Mouse (Mus musculus): Measurements from ENCODE around the gene Fam3c. TPM values are rescaled to one million over a fixed set of nuclear protein-coding genes. Genes with fewer than 3 reads are reported as not detected.
"Not testable (repeated sequence)": the region's sequence is repeated elsewhere in the genome, so short reads cannot be mapped to it uniquely, and the experiment has no call there.

Fam3c gene
- polyA plus RNA-seq, 1 experiment from 2014 or later: 27.2 TPM

- H3K27me3 ChIP-seq (ENCODE audit: insufficient read depth, poor library complexity, severe bottlenecking): no peaks in the 10 kb centered on the region
- DNase-seq (ENCODE audit: low spot score): no peak
- H3K9me3 ChIP-seq: no peaks in the 10 kb centered on the region
- H3K4me3 ChIP-seq: no peak overlapping the region
- 70% methylated on average over 14 of the region's 14 CpGs for WGBS
- H3K27ac ChIP-seq: no peak overlapping the region
- H3K4me1 ChIP-seq (replicated peaks): 0 out of 2 replicates have a peak, but pooled peaks cover 5% of the 10 kb centered on the region
- H3K36me3 ChIP-seq: no peaks in the 10 kb centered on the region
Observed at GRCm38 (mm10) chr6:22280217-22280861, 75.7 kb downstream of the Fam3c start.

- no peaks in the 10 kb centered on the region for H3K27me3 ChIP-seq (ENCODE audit: insufficient read depth, poor library complexity, severe bottlenecking)
- H3K4me3 ChIP-seq: no peak overlapping the region
- H3K4me1 ChIP-seq (replicated peaks): 0 out of 2 replicates have a peak, but pooled peaks cover 5% of the 10 kb centered on the region
- DNase-seq (ENCODE audit: low spot score): no peak
- H3K27ac ChIP-seq: no peak overlapping the region
- WGBS: 88% methylated on average over 3 of the region's 3 CpGs
- H3K36me3 ChIP-seq: no peaks in the 10 kb centered on the region
- H3K9me3 ChIP-seq: no peaks in the 10 kb centered on the region
Observed at GRCm38 (mm10) chr6:22277941-22278340, 78.1 kb downstream of the Fam3c start.

- no peaks in the 10 kb centered on the region for H3K4me1 ChIP-seq (replicated peaks)
- DNase-seq (ENCODE audit: low spot score): no peak
- no peaks in the 10 kb centered on the region for H3K9me3 ChIP-seq
- H3K36me3 ChIP-seq: no peaks in the 10 kb centered on the region
- H3K27me3 ChIP-seq (ENCODE audit: insufficient read depth, poor library complexity, severe bottlenecking): no peaks in the 10 kb centered on the region
- WGBS: 83% methylated on average over 8 of the region's 8 CpGs
- no peak overlapping the region for H3K27ac ChIP-seq
- H3K4me3 ChIP-seq: no peak overlapping the region
Observed at GRCm38 (mm10) chr6:22269840-22270521, 86.1 kb downstream of the Fam3c start.

- Histone ChIP-seq H3K4me1 (replicated peaks) (no peaks in the 10 kb centered on the region), H3K9me3 (no peaks in the 10 kb centered on the region), H3K27ac (no peak overlapping the region), H3K36me3 (no peaks in the 10 kb centered on the region), H3K27me3 (ENCODE audit: insufficient read depth, poor library complexity, severe bottlenecking) (no peaks in the 10 kb centered on the region), H3K4me3 (no peak overlapping the region)
- no peak for DNase-seq (ENCODE audit: low spot score)
Observed at GRCm38 (mm10) chr6:22268677-22269076, 87.4 kb downstream of the Fam3c start.

DNA sequence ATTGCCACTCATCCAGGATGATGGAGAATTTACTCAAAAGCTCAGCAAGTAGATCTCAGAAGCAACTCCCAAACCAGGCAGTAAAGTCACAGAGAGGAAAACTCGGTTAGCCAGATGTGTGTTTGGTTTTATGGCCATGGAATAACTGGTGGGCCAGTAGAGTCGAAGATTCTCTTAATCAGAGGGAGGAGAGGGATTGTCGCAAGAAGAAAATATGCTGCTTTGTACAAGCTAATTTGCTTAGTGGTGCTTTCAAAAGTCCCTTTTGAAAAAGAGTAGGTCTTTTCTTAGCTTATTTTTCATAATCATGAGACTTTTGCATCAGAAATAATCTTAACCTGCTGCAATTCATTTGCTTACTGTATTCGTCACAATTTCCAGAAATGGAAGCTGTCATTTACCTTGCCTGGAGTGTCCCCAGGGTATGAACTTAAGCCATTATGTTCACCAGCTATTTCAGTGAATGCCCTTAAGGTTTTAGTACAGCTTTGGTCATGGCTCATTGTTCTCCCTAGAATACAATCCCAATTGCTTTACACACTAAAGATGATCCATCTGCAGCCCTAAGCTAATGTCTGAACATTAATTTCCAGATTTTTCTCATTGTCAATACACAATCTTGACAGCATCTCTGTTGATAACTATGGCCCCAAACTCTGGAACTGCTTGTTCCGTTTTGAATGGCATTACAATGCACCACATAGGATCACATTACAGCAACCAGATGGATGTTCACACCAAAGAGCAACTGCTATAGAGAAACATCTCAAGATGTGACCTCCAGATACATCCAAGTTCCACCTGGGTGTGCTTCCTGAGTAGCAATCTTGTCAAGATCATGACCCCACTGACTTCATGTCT, 88.0 kb downstream of the Fam3c start:
- WGBS: 83% methylated on average over 5 of the region's 5 CpGs
- H3K9me3 ChIP-seq: no peaks in the 10 kb centered on the region
- DNase-seq (ENCODE audit: low spot score): no peak
- no peak overlapping the region for H3K4me3 ChIP-seq
- H3K36me3 ChIP-seq: no peaks in the 10 kb centered on the region
- no peaks in the 10 kb centered on the region for H3K4me1 ChIP-seq (replicated peaks)
- no peaks in the 10 kb centered on the region for H3K27me3 ChIP-seq (ENCODE audit: insufficient read depth, poor library complexity, severe bottlenecking)
- no peak overlapping the region for H3K27ac ChIP-seq

- DNase-seq (ENCODE audit: low spot score): no peak
- WGBS: 83% methylated on average over 4 of the region's 4 CpGs
- no peak overlapping the region for H3K4me3 ChIP-seq
- no peak overlapping the region for H3K27ac ChIP-seq
- H3K4me1 ChIP-seq (replicated peaks): no peaks in the 10 kb centered on the region
- no peaks in the 10 kb centered on the region for H3K36me3 ChIP-seq
- no peaks in the 10 kb centered on the region for H3K9me3 ChIP-seq
- H3K27me3 ChIP-seq (ENCODE audit: insufficient read depth, poor library complexity, severe bottlenecking): no peaks in the 10 kb centered on the region
Observed at GRCm38 (mm10) chr6:22266018-22266417, 90.0 kb downstream of the Fam3c start.

DNA sequence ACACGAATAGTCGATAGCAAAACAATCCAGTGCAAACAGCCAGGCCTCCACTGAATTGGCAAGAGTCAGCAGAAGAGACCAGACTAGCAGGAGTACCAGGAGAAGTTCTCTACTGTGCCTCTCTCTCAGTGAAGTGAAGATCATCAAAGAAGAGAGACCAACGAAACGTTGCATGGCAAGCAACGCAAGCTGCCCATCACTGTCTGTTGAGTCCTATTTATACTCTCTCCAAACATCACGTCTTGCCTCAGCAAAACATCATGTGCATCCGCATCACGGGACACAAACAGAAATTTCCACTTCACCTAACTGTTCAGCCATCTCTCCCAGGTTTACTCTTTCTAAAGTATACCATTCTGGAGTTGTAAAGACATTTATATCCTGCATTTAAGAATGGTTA, 91.9 kb downstream of the Fam3c start:
- H3K36me3 ChIP-seq; H3K27ac ChIP-seq; H3K9me3 ChIP-seq; DNase-seq (ENCODE audit: low spot score); H3K4me1 ChIP-seq (replicated peaks); H3K4me3 ChIP-seq; H3K27me3 ChIP-seq (ENCODE audit: insufficient read depth, poor library complexity, severe bottlenecking): not testable (repeated sequence)
- 89% methylated on average over 8 of the region's 8 CpGs for WGBS

DNA sequence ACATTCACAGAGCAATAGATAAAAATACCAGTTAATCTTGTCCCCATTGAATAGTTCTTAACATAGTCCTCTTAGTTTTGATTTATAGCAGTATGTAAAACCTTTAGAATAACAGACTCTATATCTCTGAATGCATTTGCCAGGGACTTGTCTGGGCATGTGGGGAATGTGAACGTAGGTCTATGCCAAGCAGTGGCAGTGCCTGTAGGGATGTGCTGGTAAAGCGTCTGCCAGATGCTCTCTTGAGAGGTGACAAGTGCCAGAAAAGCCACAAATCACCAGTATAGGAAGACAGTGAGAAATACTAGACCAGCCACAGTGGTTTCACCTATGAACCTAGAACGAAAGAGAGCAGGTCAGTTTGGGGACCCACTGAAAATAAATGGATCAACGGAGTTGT, 93.5 kb downstream of the Fam3c start:
- no peaks in the 10 kb centered on the region for H3K9me3 ChIP-seq
- H3K27me3 ChIP-seq (ENCODE audit: insufficient read depth, poor library complexity, severe bottlenecking): no peaks in the 10 kb centered on the region
- DNase-seq (ENCODE audit: low spot score): no peak
- 85% methylated on average over 4 of the region's 4 CpGs for WGBS
- no peak overlapping the region for H3K4me3 ChIP-seq
- no peaks in the 10 kb centered on the region for H3K36me3 ChIP-seq
- no peaks in the 10 kb centered on the region for H3K4me1 ChIP-seq (replicated peaks)
- no peak overlapping the region for H3K27ac ChIP-seq

GRCm38 (mm10) chr6:22258784-22259183, 97.3 kb downstream of the Fam3c start:
- Histone ChIP-seq H3K9me3 (no peaks in the 10 kb centered on the region), H3K36me3 (no peaks in the 10 kb centered on the region), H3K4me1 (replicated peaks) (no peaks in the 10 kb centered on the region), H3K27me3 (ENCODE audit: insufficient read depth, poor library complexity, severe bottlenecking) (no peaks in the 10 kb centered on the region), H3K4me3 (no peak overlapping the region), H3K27ac (no peak overlapping the region)
- no peak for DNase-seq (ENCODE audit: low spot score)
- WGBS: 92% methylated on average over 4 of the region's 4 CpGs

Other genes starting within 250 kb of the Fam3c start
- 0.50 and 1.6 TPM in 2 replicates for gene Wnt16, start 68.0 kb downstream of the Fam3c start, polyA plus RNA-seq (2016; fragmentation: Nextera tagmentation; extraction: Ambion mirVana)

All from hindbrain, embryonic 10.5 days (tissue).